Mouse (Mus musculus) layer of hippocampus, adult 9-10 months (tissue): ENCODE data around the gene Gm5767.
"Not testable (repeated sequence)": the region's sequence is repeated elsewhere in the genome, so short reads cannot be mapped to it uniquely, and the experiment has no call there.

ENCODE experiments used
- DNase-seq: peaks from one replicate; pipeline ENCODE4 v3.0.0; 2022; ENCODE audit warnings: low spot score

The Gm5767 gene

GRCm38 (mm10) chr16:8714851-8715250, 34.3 kb downstream of the Gm5767 start:
- no peak for DNase-seq

- no peak for DNase-seq
Observed at GRCm38 (mm10) chr16:8715513-8716080, 35.0 kb downstream of the Gm5767 start.

- no peak for DNase-seq
Observed at GRCm38 (mm10) chr16:8716300-8716699, 35.7 kb downstream of the Gm5767 start.

GRCm38 (mm10) chr16:8717744-8718143, 37.2 kb downstream of the Gm5767 start:
- DNase-seq, result no peak

GRCm38 (mm10) chr16:8720447-8720846, 39.9 kb downstream of the Gm5767 start:
- DNase-seq, result no peak

GRCm38 (mm10) chr16:8724031-8724430, 43.5 kb downstream of the Gm5767 start:
- DNase-seq, result no peak

- DNase-seq, result no peak
Observed at GRCm38 (mm10) chr16:8725807-8726206, 45.2 kb downstream of the Gm5767 start.

- DNase-seq, result no peak
Observed at GRCm38 (mm10) chr16:8728111-8728748, 47.7 kb downstream of the Gm5767 start.

GRCm38 (mm10) chr16:8731630-8732029, 51.1 kb downstream of the Gm5767 start:
- DNase-seq, result no peak

GRCm38 (mm10) chr16:8732450-8732849, 51.9 kb downstream of the Gm5767 start:
- DNase-seq, result not testable (repeated sequence)
